Mouse (Mus musculus): ENCODE measurements at regions not wholly inside any gene's neighbourhood (a gene's known extent, or its start where the extent isn't known, plus 50 kb on each side); places are given as distances from the start of the nearest gene placed in this dataset.
A peak's percentile ranks its signal among the peaks of the same experiment; 100 is the strongest.

DNA sequence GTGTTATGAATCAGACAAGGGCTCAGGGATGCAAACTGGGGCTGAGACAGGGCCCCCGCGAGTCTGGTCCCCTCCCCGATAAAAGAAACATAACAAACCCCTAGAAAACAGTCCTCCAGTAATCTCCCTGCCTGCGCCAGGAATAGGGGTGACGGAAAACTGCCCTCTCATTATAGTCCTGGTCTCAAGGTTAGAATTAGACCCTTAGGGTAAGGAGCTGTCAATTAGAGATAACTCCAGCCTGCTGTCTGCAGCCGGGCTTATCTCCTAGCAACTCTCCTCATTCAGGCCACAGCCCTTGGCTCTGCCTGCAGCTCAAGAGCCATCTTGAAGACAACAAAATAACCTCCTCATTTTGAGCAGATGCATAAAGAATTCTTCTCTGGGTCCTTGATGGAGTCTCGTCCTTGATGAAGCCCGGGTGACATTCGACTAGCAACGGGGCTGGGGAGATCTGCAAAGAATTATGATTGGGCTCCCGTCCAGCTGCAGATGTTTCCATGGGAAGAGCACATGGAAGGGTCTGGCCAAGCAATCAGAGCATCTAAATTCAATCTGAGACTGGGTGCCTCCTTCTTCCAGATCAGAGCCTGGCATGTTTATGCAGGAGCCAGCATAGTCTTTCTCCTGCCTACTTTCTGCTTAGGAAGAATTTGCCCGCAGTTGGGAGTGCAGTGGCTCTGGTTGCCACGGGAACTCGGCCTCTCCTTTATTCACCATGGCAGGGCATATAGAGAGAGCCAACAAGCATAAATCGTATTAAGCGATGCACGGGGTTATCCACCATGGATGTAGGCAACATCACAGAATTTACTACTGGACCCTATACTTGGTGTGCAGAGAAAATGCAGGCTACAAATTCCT is 281.2 kb downstream of the Sox11 start:
- 44% methylated on average over 17 of the region's 17 CpGs for WGBS
- TF ChIP-seq CTCF (IDR thresholded peaks at IDR 0.05; ENCODE audit: extremely low read depth, insufficient read length, insufficient replicate concordance, low read depth, low read length) (no peak), POLR2A (IDR thresholded peaks at IDR 0.05; ENCODE audit: low read depth, low read length) (no peak)
- no peaks in the 10 kb centered on the region for H3K36me3 ChIP-seq (ENCODE audit: control insufficient read depth, insufficient read depth, low read length)
- H3K4me1 ChIP-seq (ENCODE audit: control insufficient read depth, insufficient read depth, insufficient read length, low read length): no peaks in the 10 kb centered on the region
- no peaks in the 10 kb centered on the region for H3K27me3 ChIP-seq (ENCODE audit: control insufficient read depth, insufficient read depth, low read length)
- H3K27ac ChIP-seq (ENCODE audit: insufficient read depth, low read depth, low read length): no peak overlapping the region
- no peak overlapping the region for H3K4me3 ChIP-seq (ENCODE audit: low read depth, low read length)

DNA sequence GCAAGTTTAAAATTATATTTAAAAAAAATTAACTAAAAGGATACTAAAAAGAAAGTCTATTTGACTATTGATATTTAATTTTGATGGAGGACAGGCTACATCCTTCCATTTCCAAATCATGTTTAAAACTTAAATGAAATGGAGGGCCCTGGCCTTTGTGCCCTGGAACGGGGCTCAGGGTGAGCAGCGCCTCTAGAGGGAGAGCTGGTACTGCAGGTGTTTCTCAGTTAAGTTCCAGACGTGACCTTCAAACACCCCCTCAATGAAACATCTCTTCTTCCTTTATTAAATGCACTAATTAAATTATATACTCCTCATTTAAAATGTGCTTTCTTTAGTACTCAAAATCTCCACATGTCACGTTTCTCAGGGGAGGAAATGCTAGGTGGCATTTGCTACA is 282.5 kb downstream of the Sox11 start:
- TF ChIP-seq POLR2A (IDR thresholded peaks at IDR 0.05; ENCODE audit: low read depth, low read length): no peak
- peak; percentile 66; the same call in 1 of the 2 replicates for TF ChIP-seq CTCF (IDR thresholded peaks at IDR 0.05; ENCODE audit: extremely low read depth, insufficient read length, insufficient replicate concordance, low read depth, low read length)
- Histone ChIP-seq H3K36me3 (ENCODE audit: control insufficient read depth, insufficient read depth, low read length) (no peaks in the 10 kb centered on the region), H3K27ac (ENCODE audit: insufficient read depth, low read depth, low read length) (no peak overlapping the region), H3K4me1 (ENCODE audit: control insufficient read depth, insufficient read depth, insufficient read length, low read length) (no peaks in the 10 kb centered on the region), H3K4me3 (ENCODE audit: low read depth, low read length) (no peak overlapping the region), H3K27me3 (ENCODE audit: control insufficient read depth, insufficient read depth, low read length) (no peaks in the 10 kb centered on the region)
- WGBS: 27% methylated on average over 4 of the region's 4 CpGs

DNA sequence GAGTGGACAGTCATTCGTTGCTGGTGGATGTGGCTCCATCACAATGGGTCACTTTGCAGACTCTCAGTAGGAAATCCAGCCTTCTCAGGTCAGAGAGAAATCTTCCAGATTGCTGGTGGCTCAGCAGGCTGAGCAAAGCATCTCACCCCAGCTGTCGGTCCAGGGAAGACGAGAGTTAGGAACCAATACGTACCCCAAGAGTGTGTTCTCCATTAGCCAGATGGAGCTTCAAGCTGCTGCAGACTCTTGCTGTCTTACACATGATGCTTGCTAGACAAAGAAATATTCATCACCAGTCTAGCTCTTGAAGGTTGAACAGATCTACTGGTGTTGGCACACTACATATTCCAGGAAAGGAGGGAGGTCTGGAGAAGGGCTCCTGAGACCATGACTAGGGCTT is 288.0 kb downstream of the Sox11 start:
- Histone ChIP-seq H3K27ac (ENCODE audit: insufficient read depth, low read depth, low read length) (no peak overlapping the region), H3K4me1 (ENCODE audit: control insufficient read depth, insufficient read depth, insufficient read length, low read length) (no peaks in the 10 kb centered on the region), H3K4me3 (ENCODE audit: low read depth, low read length) (no peak overlapping the region), H3K27me3 (ENCODE audit: control insufficient read depth, insufficient read depth, low read length) (no peaks in the 10 kb centered on the region), H3K36me3 (ENCODE audit: control insufficient read depth, insufficient read depth, low read length) (no peaks in the 10 kb centered on the region)
- 85% methylated on average over 4 of the region's 4 CpGs for WGBS
- TF ChIP-seq POLR2A (IDR thresholded peaks at IDR 0.05; ENCODE audit: low read depth, low read length) (no peak), CTCF (IDR thresholded peaks at IDR 0.05; ENCODE audit: extremely low read depth, insufficient read length, insufficient replicate concordance, low read depth, low read length) (no peak)

DNA sequence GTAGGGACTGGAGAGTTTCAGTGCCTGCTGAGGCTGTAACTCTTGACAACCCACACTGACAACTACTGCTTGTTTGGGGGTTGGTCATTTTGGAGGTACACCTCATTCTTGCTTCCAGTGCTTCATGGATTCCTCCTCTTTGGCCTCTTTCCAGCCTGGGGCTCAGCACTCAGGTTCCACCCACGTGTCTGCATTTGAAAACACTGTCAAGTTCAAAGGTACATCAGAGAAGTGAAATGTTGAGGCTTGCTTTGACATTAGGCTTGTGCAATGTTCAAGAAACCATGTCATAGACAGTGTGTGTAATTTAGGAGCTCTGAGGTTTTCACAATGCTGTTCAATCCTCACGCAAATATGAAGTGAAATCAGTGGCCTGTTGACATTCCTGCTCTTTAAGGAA is 304.5 kb downstream of the Sox11 start:
- Histone ChIP-seq H3K36me3 (ENCODE audit: control insufficient read depth, insufficient read depth, low read length) (no peaks in the 10 kb centered on the region), H3K27ac (ENCODE audit: insufficient read depth, low read depth, low read length) (no peak overlapping the region), H3K4me3 (ENCODE audit: low read depth, low read length) (no peak overlapping the region), H3K4me1 (ENCODE audit: control insufficient read depth, insufficient read depth, insufficient read length, low read length) (no peaks in the 10 kb centered on the region), H3K27me3 (ENCODE audit: control insufficient read depth, insufficient read depth, low read length) (no peaks in the 10 kb centered on the region)
- 40% methylated on average over 2 of the region's 2 CpGs for WGBS
- no peak for TF ChIP-seq POLR2A (IDR thresholded peaks at IDR 0.05; ENCODE audit: low read depth, low read length)
- TF ChIP-seq CTCF (IDR thresholded peaks at IDR 0.05; ENCODE audit: extremely low read depth, insufficient read length, insufficient replicate concordance, low read depth, low read length): no peak

DNA sequence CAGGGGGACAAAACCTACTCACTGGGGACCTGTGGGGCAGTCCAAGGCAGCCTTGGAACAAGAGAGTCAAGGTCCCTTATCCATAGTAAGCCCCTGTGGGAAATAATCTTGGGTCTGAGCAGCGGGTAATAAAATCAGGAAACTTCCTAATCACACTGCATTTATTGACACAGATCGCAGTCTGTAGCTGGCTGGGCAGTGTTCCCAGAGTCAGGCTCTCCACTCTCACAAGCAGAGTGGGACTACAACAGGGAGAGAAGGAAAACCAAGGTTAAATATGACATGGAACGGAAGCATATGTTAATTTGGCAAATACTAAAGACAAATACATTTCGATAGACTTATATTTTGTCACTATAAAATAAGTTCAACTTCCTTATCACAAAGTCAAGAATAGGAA is 322.6 kb downstream of the Sox11 start:
- H3K4me3 ChIP-seq (ENCODE audit: low read depth, low read length): no peak overlapping the region
- no peak for TF ChIP-seq POLR2A (IDR thresholded peaks at IDR 0.05; ENCODE audit: low read depth, low read length)
- TF ChIP-seq CTCF (IDR thresholded peaks at IDR 0.05; ENCODE audit: extremely low read depth, insufficient read length, insufficient replicate concordance, low read depth, low read length): no peak
- H3K4me1 ChIP-seq (ENCODE audit: control insufficient read depth, insufficient read depth, insufficient read length, low read length): no peaks in the 10 kb centered on the region
- H3K36me3 ChIP-seq (ENCODE audit: control insufficient read depth, insufficient read depth, low read length): no peaks in the 10 kb centered on the region
- no peaks in the 10 kb centered on the region for H3K27me3 ChIP-seq (ENCODE audit: control insufficient read depth, insufficient read depth, low read length)
- no peak overlapping the region for H3K27ac ChIP-seq (ENCODE audit: insufficient read depth, low read depth, low read length)
- 32% methylated on average over 4 of the region's 4 CpGs for WGBS

DNA sequence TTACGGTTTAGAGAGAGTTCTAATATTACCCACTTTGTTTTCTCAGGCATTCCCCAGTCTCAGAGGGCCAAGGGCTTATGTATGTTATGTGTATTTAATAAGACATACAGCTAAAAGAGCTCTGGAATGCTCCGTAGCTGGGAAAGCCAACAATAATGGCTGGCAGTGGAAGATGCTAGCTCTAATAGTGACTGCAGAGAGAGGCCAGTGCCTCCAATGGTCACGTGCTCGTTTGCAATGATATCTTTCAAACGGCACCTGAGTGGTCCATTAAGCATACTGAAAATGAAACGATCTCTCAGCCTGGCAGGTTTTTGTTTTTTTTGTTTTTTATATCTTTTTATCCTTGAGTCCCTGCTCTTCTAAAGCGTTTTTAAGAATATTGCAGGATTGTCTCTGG is 324.0 kb downstream of the Sox11 start:
- TF ChIP-seq POLR2A (IDR thresholded peaks at IDR 0.05; ENCODE audit: low read depth, low read length) (no peak), CTCF (IDR thresholded peaks at IDR 0.05; ENCODE audit: extremely low read depth, insufficient read length, insufficient replicate concordance, low read depth, low read length) (no peak)
- 40% methylated on average over 7 of the region's 7 CpGs for WGBS
- H3K36me3 ChIP-seq (ENCODE audit: control insufficient read depth, insufficient read depth, low read length): no peaks in the 10 kb centered on the region
- H3K4me1 ChIP-seq (ENCODE audit: control insufficient read depth, insufficient read depth, insufficient read length, low read length): no peaks in the 10 kb centered on the region
- no peak overlapping the region for H3K4me3 ChIP-seq (ENCODE audit: low read depth, low read length)
- no peaks in the 10 kb centered on the region for H3K27me3 ChIP-seq (ENCODE audit: control insufficient read depth, insufficient read depth, low read length)
- H3K27ac ChIP-seq (ENCODE audit: insufficient read depth, low read depth, low read length): no peak overlapping the region

DNA sequence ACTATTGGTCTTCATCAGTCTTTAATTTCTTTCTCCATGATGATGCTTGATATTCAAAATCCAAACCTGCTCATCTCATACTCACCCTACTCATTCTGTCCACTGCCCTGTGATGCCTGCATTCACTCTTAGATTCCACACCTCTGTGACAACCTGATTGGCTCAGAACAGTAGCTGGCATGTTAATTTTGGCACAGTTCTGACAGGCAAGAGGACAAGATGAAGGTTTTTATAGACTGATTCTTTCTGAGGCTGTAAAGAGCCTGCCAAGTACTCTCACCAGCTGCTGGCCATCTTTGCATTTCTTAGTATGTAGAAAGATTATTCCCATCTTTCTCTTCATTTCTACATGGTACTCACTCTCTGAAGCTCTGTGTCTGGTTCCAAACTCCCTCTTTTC is 343.1 kb downstream of the Sox11 start:
- no peak overlapping the region for H3K4me3 ChIP-seq (ENCODE audit: low read depth, low read length)
- H3K36me3 ChIP-seq (ENCODE audit: control insufficient read depth, insufficient read depth, low read length): no peaks in the 10 kb centered on the region
- H3K27me3 ChIP-seq (ENCODE audit: control insufficient read depth, insufficient read depth, low read length): no peaks in the 10 kb centered on the region
- no peak overlapping the region for H3K27ac ChIP-seq (ENCODE audit: insufficient read depth, low read depth, low read length)
- TF ChIP-seq POLR2A (IDR thresholded peaks at IDR 0.05; ENCODE audit: low read depth, low read length): no peak
- no peak for TF ChIP-seq CTCF (IDR thresholded peaks at IDR 0.05; ENCODE audit: extremely low read depth, insufficient read length, insufficient replicate concordance, low read depth, low read length)
- H3K4me1 ChIP-seq (ENCODE audit: control insufficient read depth, insufficient read depth, insufficient read length, low read length): no peaks in the 10 kb centered on the region

All from small intestine, adult 2 months (tissue).